Mouse (Mus musculus) limb, embryonic 15.5 days (tissue): ENCODE measurements around the gene Gfer. TPM values are rescaled to one million over a fixed set of nuclear protein-coding genes. Genes with fewer than 3 reads are reported as not detected.
A peak's percentile ranks its signal among the peaks of the same experiment; 100 is the strongest.
"Not testable (repeated sequence)": the region's sequence is repeated elsewhere in the genome, so short reads cannot be mapped to it uniquely, and the experiment has no call there.

Source experiments
- ATAC-seq: fragments of 200-750 bp; cut with Nextera tagmentation; 2 replicates; pipeline ENCODE4 v1.8.0; 2017; ENCODE audit warnings: low read depth, moderate TSS enrichment; ENCODE audit not compliant: insufficient number of reproducible peaks, low FRiP score, low TSS enrichment
- H3K27ac ChIP-seq: fragments of 300-500 bp; sonication (generic); 2 replicates; pipeline ENCODE4 v1.5.1; 2015; ENCODE audit warnings: moderate library complexity, mild to moderate bottlenecking, inconsistent platforms
- H3K27me3 ChIP-seq: fragments of 300-500 bp; sonication (generic); 2 replicates; pipeline ENCODE4 v1.6.1; 2015; ENCODE audit warnings: inconsistent platforms
- H3K36me3 ChIP-seq: fragments of 300-500 bp; sonication (generic); 2 replicates; pipeline ENCODE4 v1.6.1; 2015; ENCODE audit warnings: inconsistent platforms
- H3K4me1 ChIP-seq: fragments of 300-500 bp; sonication (generic); 2 replicates; pipeline ENCODE4 v1.6.1; 2015; ENCODE audit warnings: inconsistent platforms
- H3K4me2 ChIP-seq: fragments of 300-500 bp; sonication (generic); 2 replicates; pipeline ENCODE4 v1.6.1; 2015; ENCODE audit warnings: mild to moderate bottlenecking, inconsistent platforms
- H3K4me3 ChIP-seq: fragments of 300-500 bp; sonication (generic); 2 replicates; pipeline ENCODE4 v1.5.1; 2015; ENCODE audit warnings: mild to moderate bottlenecking, inconsistent platforms
- H3K9ac ChIP-seq: fragments of 300-500 bp; sonication (generic); 2 replicates; pipeline ENCODE4 v1.6.1; 2015; ENCODE audit warnings: inconsistent platforms
- H3K9me3 ChIP-seq: fragments of 300-500 bp; sonication (generic); 2 replicates; pipeline ENCODE4 v1.6.1; 2016; ENCODE audit warnings: inconsistent platforms
- WGBS: fragments of 180-500 bp; shearing (Covaris S2); methylation state at CpG from one replicate; pipeline ENCODE4 v1.1.7; 2015; 5-methylcytosine and 5-hydroxymethylcytosine counted together
- polyA plus RNA-seq: library from polyadenylated mRNA; unstranded; fragments of >200 nt; fragmentation: Nextera tagmentation; extraction: Ambion mirVana; gene quantifications from 2 replicates; pipeline ENCODE4 v1.2.1, GENCODE M21; 2015

Gene Gfer
- polyA plus RNA-seq, 1 experiment from 2014 or later: 33.8 TPM

DNA sequence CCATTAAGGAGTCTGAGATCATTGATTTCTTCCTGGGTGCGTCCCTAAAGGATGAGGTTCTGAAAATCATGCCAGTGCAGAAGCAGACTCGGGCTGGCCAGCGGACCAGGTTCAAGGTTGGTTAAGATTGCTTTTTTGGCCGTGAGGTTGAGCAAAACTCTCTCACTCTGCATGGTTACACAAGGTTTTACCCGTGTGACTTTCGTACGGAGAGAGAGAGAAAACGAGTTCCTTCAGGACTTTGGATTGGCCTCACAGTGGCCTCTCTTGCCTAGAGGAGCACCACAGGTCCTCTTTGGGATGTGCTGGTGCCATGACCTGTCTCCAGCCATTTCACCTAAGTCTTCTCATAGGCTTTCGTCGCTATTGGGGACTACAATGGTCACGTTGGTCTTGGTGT, 24.7 kb upstream of the Gfer start:
- H3K4me1 ChIP-seq: peaks cover 32% of the 10 kb centered on the region
- not testable (repeated sequence) for H3K27me3 ChIP-seq, H3K9me3 ChIP-seq, ATAC-seq
- H3K4me2 ChIP-seq: peak overlapping the region; percentile 74
- peak overlapping the region; percentile 74 for H3K9ac ChIP-seq
- peak overlapping the region; percentile 75 for H3K4me3 ChIP-seq
- peak overlapping the region; percentile 91; the same call in 1 of the 2 replicates for H3K27ac ChIP-seq
- 1% methylated on average over 11 of the region's 11 CpGs for WGBS
- H3K36me3 ChIP-seq: peaks cover 40% of the 10 kb centered on the region

DNA sequence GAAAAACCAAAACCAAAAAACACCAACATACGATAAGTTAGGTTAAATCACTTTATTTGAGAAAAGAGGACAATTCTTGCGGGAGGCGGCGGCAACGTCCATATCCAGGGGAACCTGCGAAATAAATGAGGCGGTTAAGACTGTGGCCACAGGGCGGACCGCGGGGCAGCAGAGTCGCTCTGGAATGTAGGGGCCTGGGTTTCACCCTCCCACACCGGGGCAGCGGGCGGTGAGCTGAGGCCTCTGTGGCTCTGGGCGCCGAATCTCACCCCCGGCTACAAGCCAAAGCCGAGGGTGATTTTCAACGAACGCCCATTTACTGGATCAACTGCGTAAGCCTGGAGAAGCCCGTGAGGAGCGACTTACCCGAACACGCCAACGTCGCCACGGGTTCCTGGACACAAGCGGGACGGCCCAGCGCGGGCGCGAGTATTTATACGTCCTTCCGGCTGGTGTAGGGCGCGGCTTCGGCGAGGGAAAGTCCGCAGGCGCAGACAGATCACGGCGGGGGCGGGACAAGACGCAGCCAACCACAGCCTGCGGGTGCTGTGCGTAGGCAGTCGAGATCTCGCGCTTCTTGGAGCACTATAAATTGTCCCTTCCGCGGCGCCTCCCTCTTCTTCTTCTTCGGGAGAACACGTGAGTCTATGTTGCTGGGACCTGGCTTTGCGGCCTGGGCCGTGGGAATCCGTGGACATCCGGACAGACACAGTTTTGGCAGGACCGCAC, 23.7 kb upstream of the Gfer start:
- no peaks in the 10 kb centered on the region for H3K9me3 ChIP-seq
- H3K36me3 ChIP-seq: peaks cover 42% of the 10 kb centered on the region
- peak; percentile 98 for ATAC-seq
- H3K4me1 ChIP-seq: peaks cover 32% of the 10 kb centered on the region
- peak overlapping the region; percentile 91 for H3K27ac ChIP-seq
- peak overlapping the region; percentile 74 for H3K4me2 ChIP-seq
- H3K4me3 ChIP-seq: peak overlapping the region; percentile 75
- no peaks in the 10 kb centered on the region for H3K27me3 ChIP-seq
- under 1% methylated on average over 61 of the region's 61 CpGs for WGBS
- H3K9ac ChIP-seq: peak overlapping the region; percentile 93

DNA sequence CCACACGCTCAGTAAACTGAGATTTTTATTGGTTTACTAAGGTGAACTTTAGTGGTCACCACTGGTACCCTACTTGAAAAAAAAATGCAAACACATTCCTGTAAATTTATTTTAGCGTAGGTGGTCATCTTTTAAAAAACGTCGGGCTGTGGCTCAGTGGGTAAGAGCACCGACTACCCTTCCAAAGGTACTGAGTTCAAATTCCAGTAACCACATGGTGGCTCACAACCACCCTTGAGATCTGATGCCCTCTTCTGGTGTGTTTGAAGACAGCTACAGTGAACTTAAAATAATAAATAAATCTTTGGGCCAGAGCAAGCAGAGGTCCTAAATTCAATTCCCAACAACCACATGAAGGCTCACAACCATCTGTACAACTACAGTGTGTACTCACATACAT, 23.0 kb upstream of the Gfer start:
- Histone ChIP-seq H3K4me2 (peak overlapping the region; percentile 51), H3K4me3 (peak overlapping the region; percentile 75), H3K9ac (peak overlapping the region; percentile 93), H3K36me3 (peaks cover 42% of the 10 kb centered on the region), H3K4me1 (peaks cover 29% of the 10 kb centered on the region)
- H3K9me3 ChIP-seq, ATAC-seq, H3K27ac ChIP-seq, H3K27me3 ChIP-seq: not testable (repeated sequence)
- 61% methylated on average over 5 of the region's 5 CpGs for WGBS

DNA sequence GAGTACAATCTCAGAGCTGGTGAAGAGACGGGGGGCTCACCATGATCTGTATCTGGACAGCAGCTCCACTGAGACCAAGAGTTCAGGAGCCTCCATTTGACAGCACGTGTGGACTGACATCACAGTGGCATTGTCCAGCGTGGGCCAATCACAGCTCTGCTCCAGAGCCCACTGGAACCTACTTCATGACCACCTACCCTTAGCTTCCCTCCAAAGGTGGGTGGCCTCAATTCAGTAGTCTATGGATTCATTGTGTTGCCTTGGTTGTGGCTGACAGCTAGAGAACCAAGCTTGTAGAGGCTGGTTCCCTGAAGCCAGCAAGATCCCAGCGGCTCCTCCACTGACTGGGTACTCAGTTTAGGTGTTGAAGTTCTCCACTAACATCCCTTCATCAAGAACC, 22.0 kb upstream of the Gfer start, which contains the start of the genes Rnf151 and Rps2:
Gene Rnf151 (minus strand): TSS at position 121 of the 400 bp plus-strand sequence.
Gene Rps2 (plus strand): TSS at position 174 of the 400 bp plus-strand sequence.
- Histone ChIP-seq H3K9me3 (no peaks in the 10 kb centered on the region), H3K27ac (no peak within 1 kb of the TSS), H3K4me2 (peak within 1 kb of the TSS; percentile 51), H3K27me3 (no peaks in the 10 kb centered on the region), H3K4me1 (peaks cover 21% of the 10 kb centered on the region), H3K4me3 (peak within 1 kb of the TSS; percentile 75), H3K36me3 (peaks cover 42% of the 10 kb centered on the region), H3K9ac (no peak within 1 kb of the TSS)
- ATAC-seq: no peak
- WGBS: 85% methylated on average over 4 of the region's 4 CpGs

DNA sequence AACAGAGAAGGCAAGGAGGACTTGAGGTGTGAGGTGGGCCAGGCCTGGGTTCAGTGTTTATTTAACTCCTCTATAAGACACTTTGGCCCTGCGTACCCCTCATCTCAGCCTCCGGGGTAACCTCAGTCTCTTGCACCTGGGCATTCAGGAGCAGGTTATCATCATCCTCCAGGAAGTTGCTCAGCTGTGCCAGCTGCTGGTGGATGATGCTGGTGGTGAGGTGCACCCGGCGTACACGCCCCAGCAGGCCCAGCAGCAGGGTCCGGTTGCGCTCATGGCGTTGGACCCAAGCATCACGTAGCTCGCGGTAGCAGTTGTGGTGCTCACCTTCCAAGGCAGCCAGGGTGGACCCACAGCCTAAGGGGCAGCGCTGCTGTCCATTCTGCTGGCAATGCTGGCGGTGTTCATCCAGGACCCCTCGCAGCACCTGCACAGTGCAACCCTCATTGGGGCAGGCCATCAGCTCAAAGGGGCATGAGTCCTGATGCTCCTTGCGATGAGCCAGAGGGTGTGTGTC, 20.3 kb upstream of the Gfer start:
- no peaks in the 10 kb centered on the region for H3K9me3 ChIP-seq
- H3K9ac ChIP-seq: no peak overlapping the region
- no peak overlapping the region for H3K27ac ChIP-seq
- no peak overlapping the region for H3K4me3 ChIP-seq
- peaks cover 27% of the 10 kb centered on the region for H3K36me3 ChIP-seq
- whole genome bisulfite sequencing: 94% methylated on average over 15 of the region's 15 CpGs
- H3K4me2 ChIP-seq: no peak overlapping the region
- ATAC-seq: no peak
- H3K4me1 ChIP-seq: peaks cover 5% of the 10 kb centered on the region
- no peaks in the 10 kb centered on the region for H3K27me3 ChIP-seq

DNA sequence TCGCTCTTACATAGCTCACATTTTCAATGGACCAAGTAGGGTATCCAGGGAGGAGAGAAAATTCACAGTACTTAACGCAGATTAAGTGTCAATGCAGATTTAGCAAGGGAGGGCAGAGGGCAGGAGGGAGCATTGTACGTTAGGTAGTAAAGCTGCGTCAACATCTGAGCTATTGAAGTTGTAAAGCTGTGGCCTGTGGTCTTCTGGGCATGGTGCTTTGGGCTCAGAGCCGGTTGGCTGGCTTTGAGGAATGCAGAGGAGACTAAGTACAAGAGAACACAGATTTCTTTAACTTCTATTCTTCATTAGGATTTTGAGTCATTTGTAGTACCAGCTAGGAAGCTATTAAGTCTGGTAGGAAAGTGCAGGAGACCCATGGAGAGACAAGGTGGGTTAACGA, 19.6 kb upstream of the Gfer start:
- ATAC-seq: no peak
- H3K4me3 ChIP-seq: no peak overlapping the region
- H3K4me2 ChIP-seq: no peak overlapping the region
- peaks cover 24% of the 10 kb centered on the region for H3K36me3 ChIP-seq
- H3K27me3 ChIP-seq: no peaks in the 10 kb centered on the region
- WGBS: 61% methylated on average over 6 of the region's 6 CpGs
- 0 out of 2 replicates have a peak, but pooled peaks cover 4% of the 10 kb centered on the region for H3K4me1 ChIP-seq
- H3K27ac ChIP-seq: no peak overlapping the region
- no peak overlapping the region for H3K9ac ChIP-seq
- no peaks in the 10 kb centered on the region for H3K9me3 ChIP-seq

DNA sequence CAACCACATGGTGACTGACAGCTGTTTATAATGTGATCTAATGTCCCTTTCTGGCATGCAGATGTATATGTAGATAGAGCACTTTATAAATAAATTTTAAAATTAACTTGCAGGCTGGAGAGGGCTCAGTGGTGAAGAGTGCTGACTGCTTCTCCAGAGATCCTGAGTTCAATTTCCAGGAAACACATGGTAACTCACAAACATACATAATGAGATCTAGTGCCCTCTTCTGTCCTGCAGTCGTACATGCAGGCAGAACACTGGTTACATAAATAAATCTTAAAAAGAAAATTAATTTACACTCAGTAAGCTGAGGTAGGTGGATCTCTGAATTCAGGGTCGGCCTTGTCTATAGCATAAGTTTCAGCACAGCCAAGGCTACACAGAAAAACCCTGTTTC, 12.7 kb upstream of the Gfer start:
- Histone ChIP-seq H3K27ac (no peak overlapping the region), H3K9me3 (no peaks in the 10 kb centered on the region), H3K4me1 (peaks cover 18% of the 10 kb centered on the region), H3K4me2 (peak overlapping the region; percentile 65; the same call in 1 of the 2 replicates), H3K9ac (no peak overlapping the region), H3K4me3 (no peak overlapping the region), H3K27me3 (no peaks in the 10 kb centered on the region), H3K36me3 (peaks cover 21% of the 10 kb centered on the region)
- no peak for ATAC-seq
- 36% methylated on average over 2 of the region's 2 CpGs for WGBS

DNA sequence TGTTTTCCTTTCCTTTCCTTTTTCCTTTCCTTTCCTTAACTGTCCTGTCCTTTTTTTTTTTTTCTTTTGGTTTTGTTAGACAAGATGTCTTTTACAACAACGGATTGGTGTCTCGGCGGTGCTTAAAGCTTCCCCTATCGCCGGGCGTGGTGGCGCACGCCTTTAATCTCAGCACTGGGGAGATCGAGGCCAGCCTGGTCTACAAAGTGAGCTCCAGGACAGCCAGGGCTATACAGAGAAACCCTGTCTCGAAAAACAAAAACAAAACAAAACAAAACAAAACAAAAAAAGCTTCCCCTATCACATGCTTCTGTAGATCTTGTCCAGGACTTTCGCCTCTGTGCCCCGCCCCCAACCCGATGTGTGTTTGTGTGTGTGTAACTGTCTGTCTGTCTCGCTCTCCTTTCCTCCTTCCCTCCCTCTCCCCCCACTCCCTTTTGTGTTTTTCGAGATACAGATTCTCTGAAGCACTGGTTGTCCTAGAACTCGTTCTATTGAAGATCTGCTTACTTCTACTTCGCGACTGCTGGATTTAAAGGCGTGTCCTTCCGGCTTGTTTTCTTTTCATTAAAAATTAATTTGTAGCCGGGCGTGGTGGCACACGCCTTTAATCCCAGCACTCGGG, 12.0 kb upstream of the Gfer start:
- Histone ChIP-seq H3K4me1 (peaks cover 18% of the 10 kb centered on the region), H3K9me3 (no peaks in the 10 kb centered on the region), H3K36me3 (peaks cover 24% of the 10 kb centered on the region), H3K4me2 (peak overlapping the region; percentile 65), H3K9ac (peak overlapping the region; percentile 82), H3K4me3 (peak overlapping the region; percentile 82), H3K27me3 (no peaks in the 10 kb centered on the region), H3K27ac (peak overlapping the region; percentile 90)
- ATAC-seq: no peak
- 5% methylated on average over 24 of the region's 24 CpGs for WGBS

DNA sequence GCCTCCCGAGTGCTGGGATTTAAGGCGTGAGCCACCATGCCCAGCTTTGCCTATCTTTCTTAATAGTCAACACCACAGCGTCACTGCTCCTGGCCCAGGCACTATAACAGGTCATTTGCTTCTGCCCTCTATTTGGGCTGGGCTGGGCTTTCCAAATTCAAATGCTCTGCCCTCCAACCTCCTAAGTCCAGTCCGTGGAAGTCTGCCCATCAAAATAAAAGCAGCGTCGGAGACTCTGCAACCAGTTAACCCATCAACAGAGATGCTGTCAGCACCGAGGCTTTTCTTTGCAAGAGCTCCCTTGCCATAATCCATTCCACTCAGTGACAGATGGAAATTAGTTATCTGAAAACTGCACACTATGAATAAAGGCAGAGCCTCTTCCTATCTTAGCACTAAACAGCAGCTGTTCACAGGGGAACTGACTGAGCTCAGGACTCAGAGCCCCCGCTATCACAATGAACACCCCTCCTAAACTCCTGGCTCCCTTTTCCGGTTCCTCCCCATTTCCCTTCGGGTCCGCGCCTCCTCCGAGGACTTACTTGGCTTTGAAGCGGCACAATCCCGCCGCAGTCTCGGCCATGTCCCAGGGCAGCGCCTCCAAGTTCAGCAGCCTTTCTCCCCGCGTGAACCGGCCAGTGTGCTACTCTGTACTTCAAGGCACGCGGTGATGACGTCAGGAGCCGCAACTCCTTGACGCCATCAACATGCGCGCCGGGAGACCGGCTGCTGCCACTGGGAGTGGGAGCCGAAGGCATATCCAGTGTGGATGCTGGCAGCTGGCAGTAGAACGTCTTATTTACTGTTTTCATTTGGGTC, 11.2 kb upstream of the Gfer start, which contains the start of gene Tbl3:
Gene Tbl3 (minus strand): TSS at position 679 of the 819 bp plus-strand sequence.
- Histone ChIP-seq H3K27me3 (no peaks in the 10 kb centered on the region), H3K4me2 (peak within 1 kb of the TSS; percentile 65), H3K4me3 (peak within 1 kb of the TSS; percentile 82), H3K9ac (peak within 1 kb of the TSS; percentile 82), H3K4me1 (peaks cover 18% of the 10 kb centered on the region), H3K36me3 (peaks cover 31% of the 10 kb centered on the region), H3K27ac (peak within 1 kb of the TSS; percentile 90), H3K9me3 (no peaks in the 10 kb centered on the region)
- ATAC-seq: peak; percentile 78; the same call in 1 of the 2 replicates
- WGBS: 4% methylated on average over 32 of the region's 32 CpGs

DNA sequence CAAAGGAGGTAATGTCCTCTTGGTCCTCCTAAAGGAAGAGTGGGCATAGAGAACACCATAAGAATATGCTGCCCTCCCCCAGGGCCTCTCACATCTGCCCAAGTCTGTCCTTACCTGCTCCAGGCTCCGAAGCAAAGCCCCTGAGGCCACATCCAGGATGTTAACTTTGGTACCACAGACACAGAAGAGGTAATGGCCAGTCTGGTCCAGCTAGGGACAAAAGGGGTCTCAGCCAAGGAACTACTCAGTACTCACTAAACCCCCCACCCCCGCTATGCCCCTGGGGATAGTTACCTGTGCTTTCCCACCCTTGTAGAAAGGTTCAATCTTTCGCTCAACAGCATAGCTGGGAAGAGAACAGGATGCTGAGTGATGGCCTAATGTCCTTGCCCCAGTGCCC, 9.9 kb upstream of the Gfer start:
- no peak overlapping the region for H3K4me3 ChIP-seq
- H3K4me1 ChIP-seq: peaks cover 18% of the 10 kb centered on the region
- H3K36me3 ChIP-seq: peaks cover 44% of the 10 kb centered on the region
- H3K9ac ChIP-seq: no peak overlapping the region
- H3K27me3 ChIP-seq: no peaks in the 10 kb centered on the region
- no peak overlapping the region for H3K4me2 ChIP-seq
- ATAC-seq: no peak
- H3K27ac ChIP-seq: no peak overlapping the region
- H3K9me3 ChIP-seq: no peaks in the 10 kb centered on the region
- WGBS: 94% methylated on average over 3 of the region's 3 CpGs

DNA sequence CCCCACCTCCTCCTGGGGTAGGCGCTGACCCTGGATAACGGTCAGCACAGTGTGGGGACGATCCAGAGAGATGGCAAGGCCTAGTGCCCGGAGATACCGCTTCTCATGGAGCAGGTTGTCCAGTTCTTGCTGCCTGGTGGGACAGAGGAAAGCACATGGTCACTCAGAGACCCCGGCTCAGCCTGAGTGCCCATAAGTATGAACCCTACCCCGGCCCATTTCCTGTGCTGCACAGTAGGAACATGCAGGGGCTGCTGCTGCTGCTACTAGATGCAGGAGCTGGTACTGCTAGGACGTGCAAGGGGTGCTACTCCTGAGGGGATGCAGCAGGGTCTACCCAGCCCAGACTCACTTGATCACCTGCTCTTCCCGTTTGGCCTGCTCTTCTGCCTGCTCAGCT, 5.3 kb upstream of the Gfer start:
- H3K9me3 ChIP-seq: no peaks in the 10 kb centered on the region
- no peak for ATAC-seq
- WGBS: 84% methylated on average over 9 of the region's 9 CpGs

More for the DNA sequence above, 5.3 kb upstream of the Gfer start:
- H3K9ac ChIP-seq: no peak overlapping the region
- H3K4me2 ChIP-seq: no peak overlapping the region
- no peak overlapping the region for H3K4me3 ChIP-seq
- peaks cover 26% of the 10 kb centered on the region for H3K4me1 ChIP-seq
- H3K36me3 ChIP-seq: peaks cover 61% of the 10 kb centered on the region
- H3K27ac ChIP-seq: no peak overlapping the region
- no peaks in the 10 kb centered on the region for H3K27me3 ChIP-seq
